In the genomic region with DNA sequence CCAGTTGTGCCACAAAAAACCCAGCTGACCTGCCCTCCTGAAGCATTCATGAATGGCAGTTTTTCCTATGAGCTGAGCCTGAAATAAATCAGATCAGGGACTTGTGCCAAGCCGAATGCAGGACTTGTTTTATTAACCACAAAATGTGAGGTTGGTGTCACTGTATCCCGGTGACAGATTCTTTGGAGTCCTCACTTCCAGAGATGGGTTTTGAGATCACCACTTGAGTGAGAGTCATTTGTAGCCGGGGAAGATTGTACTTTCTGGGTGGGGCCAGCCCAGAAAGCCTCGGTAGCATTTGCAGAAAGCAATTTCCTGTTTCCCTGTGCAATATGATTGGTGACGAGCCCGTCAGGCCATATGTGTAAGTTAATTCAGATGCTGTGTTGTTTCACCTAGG, we compare ENCODE assay signal across 11 mouse cellular contexts. TPM values are rescaled to one million over a fixed set of nuclear protein-coding genes. Genes with fewer than 3 reads are reported as not detected.
DNase-seq lines count a peak whose midpoint lies in the region; ATAC-seq and TF ChIP-seq lines count a peak whose summit lies in the region.
"Had no signal": no experiment of that assay in that cellular context is flagged by ENCODE, and none has a peak within 500 bp of the region (broad histone marks: within the 10 kb centered on the region; RNA-seq: fewer than 3 reads in every experiment).

No protein-coding gene starts in this region.

- H3K9ac ChIP-seq in embryonic facial prominence, embryonic 13.5 days = peak overlapping the region; percentile 36; the same call in 1 of the 2 replicates
- peak overlapping the region; percentile 3; the same call in 1 of the 2 replicates for H3K9ac ChIP-seq in limb, embryonic 14.5 days (ENCODE audit: low read depth, low read length, severe bottlenecking)
- H3K9ac ChIP-seq in heart, adult 2 months (ENCODE audit: low read depth, low read length) = no peak overlapping the region

- TF ChIP-seq POLR2A in limb, embryonic 14.5 days (IDR thresholded peaks at IDR 0.05; ENCODE audit: borderline replicate concordance, extremely low read depth, insufficient read depth, insufficient read length) = no peak
- TF ChIP-seq POLR2A in heart, adult 2 months (IDR thresholded peaks at IDR 0.05; ENCODE audit: insufficient read depth, low read depth, low read length) = no peak

- no peak for TF ChIP-seq EP300 in heart, adult 2 months (IDR thresholded peaks at IDR 0.05; ENCODE audit: insufficient read depth, low read depth, low read length)

- intact Hi-C loops in heart, adult 2 months (cut with DNase I) = loop anchor here (5.0 kb wide), 1 partner anchor 118 kb away; no protein-coding TSS in a partner anchor

- H3K9me3 ChIP-seq in embryonic facial prominence, embryonic 13.5 days = no peaks in the 10 kb centered on the region
- no peaks in the 10 kb centered on the region for H3K9me3 ChIP-seq in embryonic facial prominence, embryonic 10.5 days
- no peaks in the 10 kb centered on the region for H3K9me3 ChIP-seq in limb, embryonic 14.5 days (ENCODE audit: control insufficient read depth, low read length)

- no peak overlapping the region for H3K4me2 ChIP-seq in embryonic facial prominence, embryonic 13.5 days
- H3K4me2 ChIP-seq in limb, embryonic 14.5 days (replicated peaks; ENCODE audit: low read depth, low read length, severe bottlenecking) = no peak overlapping the region

- no peak overlapping the region for H3K27ac ChIP-seq in embryonic facial prominence, embryonic 13.5 days
- no peak overlapping the region for H3K27ac ChIP-seq in embryonic facial prominence, embryonic 10.5 days (replicated peaks)
- H3K27ac ChIP-seq in limb, embryonic 14.5 days (replicated peaks; ENCODE audit: low read depth, low read length) = no peak overlapping the region
- H3K27ac ChIP-seq in heart, adult 2 months = no peak overlapping the region
- H3K27ac ChIP-seq: macrophage had no signal

- H3K36me3 ChIP-seq in embryonic facial prominence, embryonic 13.5 days = no peaks in the 10 kb centered on the region
- H3K36me3 ChIP-seq in embryonic facial prominence, embryonic 10.5 days (replicated peaks) = no peaks in the 10 kb centered on the region
- H3K36me3 ChIP-seq in limb, embryonic 14.5 days (ENCODE audit: control insufficient read depth, insufficient read depth, low read length) = no peaks in the 10 kb centered on the region
- H3K36me3 ChIP-seq in heart, adult 2 months (ENCODE audit: control insufficient read depth, insufficient read depth, low read length) = no peaks in the 10 kb centered on the region

- H3K27me3 ChIP-seq in embryonic facial prominence, embryonic 13.5 days = peaks cover 28% of the 10 kb centered on the region
- peaks cover 51% of the 10 kb centered on the region for H3K27me3 ChIP-seq in embryonic facial prominence, embryonic 10.5 days (replicated peaks; ENCODE audit: low read depth, poor library complexity, severe bottlenecking)
- peaks cover 30% of the 10 kb centered on the region for H3K27me3 ChIP-seq in limb, embryonic 14.5 days (ENCODE audit: control insufficient read depth, insufficient read depth, low read length)
- no peaks in the 10 kb centered on the region for H3K27me3 ChIP-seq in heart, adult 2 months (ENCODE audit: control insufficient read depth, insufficient read depth, low read length)

- no peak for DNase-seq in embryonic facial prominence, embryonic 10.5 days (ENCODE audit: low spot score)
- peak; percentile 51 for DNase-seq in 3134 (ENCODE audit: extremely low read depth, insufficient read length, low spot score)
- peak; percentile 51 to 53 for DNase-seq in cerebellum, postnatal 25 days
- DNase-seq in limb, embryonic 14.5 days (ENCODE audit: low spot score) = no peak
- no peak for DNase-seq in lung, postnatal 14 days
- no peak for DNase-seq in heart, adult 2 months
- no peak for DNase-seq in heart, adult 9 months (ENCODE audit: low spot score in 2 of 2)
- DNase-seq: thymus, postnatal 25 days had no signal

- H3K4me1 ChIP-seq in embryonic facial prominence, embryonic 13.5 days = peaks cover 36% of the 10 kb centered on the region
- H3K4me1 ChIP-seq in embryonic facial prominence, embryonic 10.5 days = peaks cover 45% of the 10 kb centered on the region
- H3K4me1 ChIP-seq in limb, embryonic 14.5 days (ENCODE audit: control insufficient read depth, insufficient read depth, low read length) = peaks cover 14% of the 10 kb centered on the region
- H3K4me1 ChIP-seq in heart, adult 2 months (ENCODE audit: control insufficient read depth, insufficient read depth, low read length) = no peaks in the 10 kb centered on the region; the same call in none of the 2 replicates

- no peak for TF ChIP-seq CTCF in heart, adult 2 months (IDR thresholded peaks at IDR 0.05)

- no peak overlapping the region for H3K4me3 ChIP-seq in embryonic facial prominence, embryonic 13.5 days
- no peak overlapping the region for H3K4me3 ChIP-seq in embryonic facial prominence, embryonic 10.5 days
- H3K4me3 ChIP-seq in limb, embryonic 14.5 days (replicated peaks; ENCODE audit: low read length) = no peak overlapping the region
- no peak overlapping the region for H3K4me3 ChIP-seq in heart, adult 2 months

- no peak for ATAC-seq in embryonic facial prominence, embryonic 13.5 days (ENCODE audit: insufficient number of reproducible peaks, insufficient read depth, low FRiP score, low TSS enrichment, low read depth)
- ATAC-seq in limb, embryonic 14.5 days (ENCODE audit: low FRiP score, low read depth) = no peak

- 47% methylated on average over 6 of the region's 6 CpGs for WGBS in embryonic facial prominence, embryonic 13.5 days
- WGBS in embryonic facial prominence, embryonic 10.5 days = 75% methylated on average over 6 of the region's 6 CpGs
- WGBS in limb, embryonic 14.5 days = 37% methylated on average over 6 of the region's 6 CpGs
- WGBS in heart, adult 2 months = 61% methylated on average over 6 of the region's 6 CpGs

- no peaks in the 10 kb centered on the region for H3K79me2 ChIP-seq in heart, adult 2 months (replicated peaks; ENCODE audit: control insufficient read depth, insufficient read depth, low read length)

RNA-seq across cellular contexts. Expression of a gene that starts 4.5 kb away (rescaled TPM):
- 9.4 and 12.2 TPM in 2 replicates for polyA plus RNA-seq in embryonic facial prominence, embryonic 13.5 days (2015; fragmentation: Nextera tagmentation; extraction: Ambion mirVana)
- polyA plus RNA-seq in embryonic facial prominence, embryonic 10.5 days (2016; fragmentation: Nextera tagmentation; extraction: Ambion mirVana) = 8.1 and 8.6 TPM in 2 replicates
- polyA plus RNA-seq in limb, embryonic 14.5 days (2012; rRNA removed) = 13.5 and 16.5 TPM in 2 replicates
- 4.2 and 4.3 TPM in 2 replicates for polyA plus RNA-seq in limb, embryonic 14.5 days (2014; fragmentation: Nextera tagmentation; extraction: Ambion mirVana)
- 10 to 100 TPM; 22.4 to 23.7 TPM for total RNA-seq in heart, adult 2 months (2021)
- polyA plus RNA-seq in heart, adult 2 months (2012; rRNA removed) = 26.7 and 28.3 TPM in 2 replicates
- total RNA-seq: granulocyte monocyte progenitor cell, adult 5-6 weeks had no signal
- polyA plus RNA-seq: macrophage had no signal

Comparison
In these comparisons a context has a peak if more than half of its experiments do, and no peak if none do; other contexts are left out.
1. DNase-seq: peak in 3134 (single experiment) and cerebellum, postnatal 25 days (2 of 2); none in embryonic facial prominence, embryonic 10.5 days (single experiment), limb, embryonic 14.5 days (single experiment), lung, postnatal 14 days (single experiment), heart, adult 2 months (0 of 2) and heart, adult 9 months (0 of 2).